Mouse (Mus musculus) heart, adult 8-10 months (tissue): Measurements from ENCODE around the gene Usp7. TPM values are rescaled to one million over a fixed set of nuclear protein-coding genes. Genes with fewer than 3 reads are reported as not detected.

ENCODE experiments used
- DNase-seq: peaks from one replicate; pipeline ENCODE4 v3.0.0; 2022; ENCODE audit warnings: low spot score
- total RNA-seq, 4 experiments: library from RNA; stranded (reverse); gene quantifications; 2 replicates each; pipeline ENCODE4 v1.2.4; 2022

Usp7 gene
- total RNA-seq, 4 experiments from 2014 or later, result 42.9 to 59.2 (median 48.1) TPM

DNA sequence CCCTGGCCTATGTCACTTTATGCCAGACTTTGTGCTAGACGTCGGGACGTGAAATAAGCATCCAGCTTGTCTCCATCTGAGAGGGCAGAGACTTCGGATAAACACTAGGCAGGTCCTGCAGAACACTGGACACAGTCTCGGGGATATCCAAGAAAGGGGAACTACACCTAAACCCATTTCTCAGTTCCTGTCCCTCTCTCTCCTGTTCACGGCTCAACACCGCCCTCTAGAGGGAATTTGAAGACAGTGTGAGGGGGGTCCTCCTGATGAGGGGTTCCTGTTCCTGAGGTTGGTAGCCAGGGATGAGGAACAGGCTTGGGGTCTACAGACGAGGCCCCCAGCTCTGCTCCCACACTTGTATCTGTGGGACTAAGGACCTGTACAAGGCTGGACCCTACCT, 117.9 kb downstream of the Usp7 start:
- peak; percentile 58 for DNase-seq

DNA sequence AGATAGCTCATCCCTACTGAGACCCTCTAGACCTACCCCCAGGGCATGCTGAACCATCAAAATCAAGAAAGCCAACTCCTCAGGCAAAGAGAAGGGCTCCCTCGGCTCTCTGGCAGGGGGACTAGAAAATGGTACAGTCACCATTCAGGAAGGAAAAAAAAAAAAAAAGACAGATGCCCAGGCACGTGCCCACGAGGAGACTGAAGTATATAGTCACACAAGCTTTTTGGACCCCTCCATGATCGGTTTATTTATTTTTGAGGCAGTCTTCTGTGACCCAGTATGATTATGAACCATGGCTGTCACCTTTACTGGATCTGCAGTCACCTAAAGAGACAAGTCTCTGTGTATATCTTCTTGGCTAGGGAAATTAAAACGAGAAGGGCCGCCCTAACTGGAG, 118.8 kb downstream of the Usp7 start:
- DNase-seq, result no peak

DNA sequence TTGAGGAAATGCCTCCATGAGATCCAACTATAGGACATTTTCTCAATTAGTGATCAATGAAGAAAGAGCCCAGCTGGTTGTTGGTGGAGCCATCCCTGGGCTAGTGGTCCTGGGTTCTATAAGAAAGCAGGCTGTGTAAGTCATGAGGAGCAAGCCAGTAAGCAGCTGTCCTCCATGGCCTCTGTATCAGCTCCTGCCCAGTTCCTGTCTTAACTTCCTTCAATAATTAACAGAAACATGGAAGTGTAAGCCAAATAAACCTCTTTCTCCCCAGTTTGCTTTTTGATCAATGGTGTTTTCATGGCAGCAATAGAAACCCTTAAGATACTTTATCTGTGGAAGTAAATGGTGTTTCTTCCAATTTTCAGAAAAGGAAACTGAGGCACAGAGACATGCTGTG, 119.3 kb downstream of the Usp7 start:
- no peak for DNase-seq

DNA sequence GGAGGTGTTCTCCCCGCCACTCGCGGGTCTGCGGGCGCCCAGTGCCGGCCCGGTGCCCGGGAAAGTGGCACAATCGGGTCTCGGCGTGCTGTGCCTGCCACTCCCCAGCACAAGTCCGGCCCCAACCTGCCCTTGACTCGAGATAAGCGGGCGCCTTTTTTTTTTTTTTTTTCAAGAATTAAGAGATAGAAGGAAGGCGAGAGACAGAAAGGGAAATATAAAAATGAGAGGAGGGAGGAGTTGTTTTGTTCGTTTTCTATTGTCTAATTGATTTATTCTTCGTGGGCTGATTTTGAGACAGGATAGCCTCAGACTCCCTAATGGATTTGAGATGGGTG, 119.8 kb downstream of the Usp7 start:
- no peak for DNase-seq

DNA sequence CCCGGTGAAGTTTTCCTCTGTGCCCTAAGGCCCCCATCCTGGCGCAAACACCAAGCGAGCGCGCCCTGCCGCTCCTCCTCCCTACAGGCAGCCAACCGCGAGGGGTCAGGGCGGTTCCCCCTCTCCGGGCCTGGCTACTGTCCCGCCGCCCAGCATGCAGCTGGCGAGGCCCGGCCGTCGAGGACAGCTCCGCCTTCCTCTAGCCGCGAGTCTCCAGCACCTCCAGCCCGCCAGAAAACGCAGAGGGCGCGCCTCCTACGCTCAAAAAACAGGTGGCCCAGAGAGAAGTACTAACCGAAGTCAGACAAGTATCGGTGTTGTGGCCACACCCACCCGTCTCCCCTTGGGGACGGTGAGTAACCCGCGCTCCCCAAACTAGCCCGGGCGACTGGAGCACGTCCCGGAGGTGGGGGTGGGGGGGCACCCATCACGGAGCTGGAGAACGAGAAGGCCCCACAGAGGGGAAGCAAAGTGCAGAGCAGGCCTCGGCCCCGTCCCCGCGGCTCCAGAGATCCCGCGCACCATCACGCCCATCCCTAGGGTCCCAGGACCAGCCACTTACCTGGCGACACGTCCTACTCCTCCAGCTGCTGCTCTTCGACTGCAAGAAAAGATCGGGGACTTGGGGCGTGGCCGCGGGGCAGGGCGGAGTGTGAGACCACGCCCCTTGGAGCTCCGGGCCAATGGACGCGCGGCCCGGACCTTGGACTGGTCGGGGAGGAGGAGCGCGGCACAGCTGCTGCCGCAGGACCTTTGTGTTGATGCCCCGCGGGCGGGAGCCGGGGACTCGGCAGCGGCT, 120.4 kb downstream of the Usp7 start, which contains the start of gene Carhsp1:
Gene Carhsp1 (minus strand): TSS at position 605 of the 799 bp plus-strand sequence.
- DNase-seq, result peak; percentile 93

DNA sequence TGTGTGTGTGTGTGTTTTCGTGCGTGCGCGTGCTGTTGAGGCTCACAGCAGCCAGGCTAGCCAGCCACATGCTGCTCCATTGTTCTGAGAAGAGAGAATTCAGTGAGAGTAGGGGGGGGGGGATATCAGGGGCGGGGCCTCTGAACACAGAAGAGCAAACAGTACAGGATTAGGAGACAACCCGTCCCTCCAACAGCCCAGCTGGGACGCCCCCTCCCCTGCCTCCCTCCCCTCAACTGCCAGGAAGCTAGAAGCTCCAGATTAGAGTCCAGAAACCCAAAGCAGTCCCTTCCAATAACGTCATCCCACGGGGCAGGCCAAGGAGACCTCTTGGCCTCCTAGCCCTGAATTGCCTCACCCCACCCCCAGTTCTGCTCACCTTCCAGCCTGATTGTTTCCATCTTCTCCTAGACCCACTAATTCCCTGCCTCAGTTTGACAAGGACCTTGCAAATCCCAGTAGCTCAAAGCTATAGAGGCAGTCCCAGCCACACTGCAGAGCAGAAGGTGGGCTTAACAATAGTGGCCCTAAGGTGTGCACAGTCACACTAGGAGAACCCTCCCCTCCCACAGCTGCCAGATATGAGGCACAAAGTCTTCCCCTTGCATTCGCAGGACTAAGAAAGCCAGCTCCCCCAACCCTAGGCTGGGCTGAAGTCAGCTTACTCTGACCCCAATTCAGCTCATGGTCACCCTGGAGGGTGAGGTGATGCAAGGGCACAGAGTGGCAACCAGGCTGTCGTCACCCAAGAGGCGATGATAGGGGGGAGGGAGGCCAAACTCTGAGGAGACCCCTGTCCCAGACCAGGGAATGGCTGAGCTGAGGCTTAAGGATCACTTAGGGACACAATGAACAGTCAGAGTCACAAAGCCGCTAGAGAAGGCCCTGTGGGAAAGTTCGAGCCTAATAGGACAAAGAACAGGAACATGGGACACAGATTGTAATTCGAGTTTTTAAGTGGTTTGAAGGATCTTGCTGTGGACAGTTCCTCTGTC, 121.8 kb downstream of the Usp7 start:
- DNase-seq, result no peak

DNA sequence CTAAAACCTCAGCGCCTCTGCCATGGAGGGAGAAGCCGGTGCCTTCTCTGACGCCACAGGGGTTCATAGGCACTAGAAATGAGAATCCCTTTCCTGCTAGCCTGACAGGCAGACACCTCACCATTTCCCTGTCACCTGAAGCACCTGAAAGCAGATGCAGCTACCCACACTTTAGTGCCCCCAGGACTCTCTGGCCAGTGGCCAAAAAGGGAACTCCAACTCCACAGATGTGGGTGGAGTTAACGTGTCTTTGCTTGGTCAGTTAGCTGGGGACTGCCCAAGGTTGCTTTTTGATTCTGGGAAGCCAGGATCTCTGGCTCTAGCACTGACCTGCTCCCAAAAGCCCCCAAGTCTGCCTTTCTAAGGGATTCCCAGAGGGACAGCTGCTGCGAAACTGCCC, 122.7 kb downstream of the Usp7 start:
- no peak for DNase-seq

DNA sequence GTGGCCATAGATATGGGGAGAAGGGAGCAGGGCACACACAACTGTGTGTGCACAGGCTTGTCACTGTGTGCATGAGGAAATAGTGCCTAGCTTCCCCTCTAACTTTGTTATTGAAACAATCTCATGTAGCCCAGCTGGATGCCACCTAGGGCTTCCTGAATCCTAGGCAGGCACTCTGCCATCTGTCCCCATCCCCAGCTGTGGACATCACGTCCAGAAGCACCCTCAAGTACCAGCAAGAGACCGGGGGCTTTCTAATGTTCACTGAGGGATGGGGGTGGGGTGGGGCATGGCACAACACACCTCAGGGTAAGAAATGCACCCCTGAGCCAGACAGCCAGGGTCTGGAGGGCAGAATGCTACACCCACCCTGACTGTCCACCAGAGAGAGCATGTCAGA, 123.7 kb downstream of the Usp7 start:
- no peak for DNase-seq

DNA sequence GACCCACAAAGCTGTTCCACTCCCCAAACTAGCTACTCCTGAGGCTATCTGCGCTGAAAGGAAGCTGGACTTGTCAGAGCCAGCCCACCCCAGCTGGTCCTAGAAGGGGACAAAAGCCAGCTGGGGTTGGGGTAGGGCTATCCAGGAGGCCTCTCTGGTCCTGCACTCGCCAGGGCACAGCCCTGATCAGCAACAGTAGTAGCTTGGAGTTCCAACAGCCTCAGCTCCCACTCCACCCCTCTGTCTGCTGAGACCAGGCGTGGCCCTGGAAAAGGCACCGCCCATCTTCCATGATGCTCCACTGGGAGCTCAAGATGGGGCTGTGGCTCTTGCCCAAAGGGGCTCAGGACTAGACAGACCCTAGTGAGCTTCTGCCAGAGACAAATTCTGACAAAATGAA, 124.3 kb downstream of the Usp7 start:
- no peak for DNase-seq

DNA sequence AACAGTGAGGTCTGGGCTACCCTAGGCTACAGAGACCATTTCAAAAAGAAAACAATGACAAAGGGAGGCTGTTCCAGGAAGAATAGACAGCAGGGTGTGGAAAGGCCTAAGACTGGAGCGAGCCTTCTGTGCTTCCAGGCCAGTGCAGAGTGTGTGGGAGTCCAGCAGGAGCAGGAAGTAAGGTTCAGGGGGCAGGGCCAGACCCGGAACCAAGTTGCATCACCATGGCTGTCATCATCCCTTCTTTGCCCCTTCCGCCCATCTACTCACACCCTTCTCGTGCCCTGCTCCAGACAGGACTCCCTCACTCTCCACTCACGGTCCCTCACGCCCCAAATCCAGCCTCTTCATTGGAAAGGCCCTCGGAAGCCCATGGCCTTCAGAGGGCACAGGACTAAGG, 124.8 kb downstream of the Usp7 start:
- no peak for DNase-seq

DNA sequence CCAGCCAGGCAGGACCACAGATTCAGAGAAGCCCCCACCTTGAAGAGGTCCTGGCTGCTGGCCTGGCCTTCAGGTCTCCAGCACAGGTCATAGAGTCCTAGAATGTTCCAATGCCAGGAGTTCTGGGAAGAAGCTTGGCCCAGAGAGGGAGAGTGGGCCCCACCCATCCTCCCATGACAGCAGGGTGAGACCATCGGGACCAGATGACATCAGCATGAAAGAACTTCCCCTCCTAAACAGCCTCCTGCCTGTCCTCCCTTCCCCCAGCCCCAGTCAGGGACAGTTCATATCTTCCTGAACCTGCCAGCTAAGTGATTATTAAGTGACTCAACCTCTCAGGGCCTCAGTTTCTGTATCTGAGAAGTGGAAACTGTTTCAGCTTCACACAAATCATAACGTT, 125.7 kb downstream of the Usp7 start:
- peak; percentile 80 for DNase-seq

DNA sequence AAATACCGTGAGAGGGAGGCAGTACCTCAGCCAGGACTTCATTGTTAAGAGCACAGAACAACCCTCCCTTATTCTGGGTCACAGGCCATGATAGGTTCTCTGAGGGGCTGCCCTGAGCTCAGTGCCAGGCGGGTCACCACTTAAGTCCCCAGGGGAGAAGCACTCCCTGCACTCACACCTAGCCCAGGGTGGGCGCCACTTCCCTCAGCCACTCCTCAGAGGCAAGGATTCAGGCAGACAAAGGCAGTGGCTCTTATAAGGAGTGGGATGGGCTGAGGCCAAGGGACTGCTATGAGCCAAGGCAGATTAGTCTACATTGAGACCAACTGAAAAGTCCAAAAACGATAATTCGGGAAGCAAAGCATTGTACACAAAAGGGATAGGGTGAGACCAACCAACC, 126.7 kb downstream of the Usp7 start:
- DNase-seq, result no peak

DNA sequence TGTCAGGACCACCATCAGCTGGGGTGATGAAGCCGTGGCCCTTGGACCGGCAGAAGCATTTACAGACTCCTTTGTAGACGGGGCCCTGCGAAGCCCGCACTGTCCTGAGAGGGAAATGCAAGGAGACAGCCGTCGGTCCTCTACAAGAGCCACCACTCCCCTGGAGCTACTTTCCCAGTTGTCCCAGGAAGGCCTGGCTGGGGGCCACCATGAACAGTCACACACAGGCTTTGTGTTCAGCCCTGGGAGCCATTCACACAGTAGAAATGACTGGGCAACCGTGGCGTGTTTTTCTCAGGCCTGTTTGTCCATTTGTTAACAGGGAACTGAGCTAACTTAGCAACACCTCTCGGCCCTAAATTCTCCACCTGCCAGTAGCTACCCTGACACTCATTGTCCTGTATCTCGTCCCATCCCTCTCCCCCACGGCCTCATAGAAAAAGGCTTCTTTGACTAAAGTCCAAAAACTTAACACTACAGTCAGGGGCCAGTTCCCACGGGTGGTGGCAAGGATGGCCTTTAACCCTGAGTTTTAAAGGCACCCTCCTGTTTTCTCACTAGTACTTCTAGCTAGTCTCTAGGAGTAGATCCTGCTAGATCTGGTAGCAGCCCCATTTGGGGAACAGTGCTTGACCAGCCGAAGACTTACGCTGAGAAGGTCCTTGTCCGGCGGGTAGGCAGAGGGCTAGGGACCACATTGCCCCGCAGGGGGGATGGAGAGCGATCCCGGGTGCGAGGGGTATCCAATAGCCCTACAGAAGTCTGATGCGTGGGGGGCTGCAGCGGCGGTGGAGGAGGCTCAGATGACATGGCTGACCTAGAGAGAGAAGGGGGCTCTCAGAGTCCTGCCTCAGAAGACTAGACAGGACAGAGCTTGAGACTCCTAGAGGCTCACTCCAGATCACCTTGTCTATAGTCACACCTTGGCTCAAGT, 128.2 kb downstream of the Usp7 start:
- DNase-seq, result no peak

DNA sequence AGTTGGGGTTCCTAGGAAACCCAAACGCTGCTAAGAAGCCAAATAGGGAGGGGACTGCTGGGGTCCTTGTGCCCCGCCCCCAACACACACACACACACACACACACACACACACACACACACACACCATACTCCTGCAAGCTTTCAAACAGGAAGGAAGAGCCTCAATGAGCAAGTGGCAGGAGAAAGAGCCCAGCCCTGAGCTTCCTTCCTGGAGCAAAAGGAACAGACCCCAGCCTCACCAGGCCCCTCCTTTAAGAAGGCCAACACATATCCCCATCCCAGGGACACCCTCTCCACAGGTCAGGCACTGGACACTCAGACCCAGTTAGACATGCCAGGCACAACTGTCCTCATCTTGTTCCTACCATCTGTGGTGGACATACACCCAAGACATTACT, 129.1 kb downstream of the Usp7 start:
- DNase-seq, result no peak

DNA sequence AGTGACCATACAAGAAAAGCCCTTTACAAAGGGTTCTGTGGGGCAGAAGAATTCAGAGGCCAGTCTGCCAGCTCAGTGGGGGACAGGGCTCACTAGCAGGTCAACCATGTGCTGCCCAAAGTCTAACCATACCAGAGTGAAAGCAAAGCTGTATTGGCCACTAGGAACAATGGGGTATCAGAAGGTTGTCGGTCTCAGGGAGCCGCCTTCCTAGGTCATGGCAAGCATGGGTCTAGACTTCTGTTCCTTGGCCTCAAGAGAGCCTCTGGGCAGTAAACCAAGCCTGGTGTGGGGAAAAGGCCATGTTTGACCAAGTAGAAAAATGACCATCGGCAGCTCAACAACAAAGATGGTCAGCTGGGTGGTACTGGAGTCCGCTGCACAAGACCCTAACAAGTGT, 133.3 kb downstream of the Usp7 start:
- no peak for DNase-seq

DNA sequence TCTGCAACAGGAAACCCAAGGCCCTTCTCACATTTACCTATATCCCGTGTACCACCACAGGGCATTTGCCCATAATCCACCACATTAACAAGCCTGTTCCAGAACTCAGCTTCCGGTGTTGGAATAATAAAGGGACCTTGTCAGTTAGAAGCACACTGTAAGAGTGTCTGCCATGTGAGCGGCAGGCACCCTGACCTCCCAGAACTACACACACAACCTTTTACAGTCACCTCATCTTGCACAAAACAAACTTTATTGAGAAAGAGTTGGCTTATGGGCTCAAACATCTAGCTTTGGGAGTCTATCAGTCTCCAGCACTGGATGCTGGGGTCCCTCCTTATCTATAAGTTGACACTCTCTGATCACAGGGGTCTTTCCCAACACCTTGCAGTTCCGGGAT, 133.8 kb downstream of the Usp7 start:
- no peak for DNase-seq

DNA sequence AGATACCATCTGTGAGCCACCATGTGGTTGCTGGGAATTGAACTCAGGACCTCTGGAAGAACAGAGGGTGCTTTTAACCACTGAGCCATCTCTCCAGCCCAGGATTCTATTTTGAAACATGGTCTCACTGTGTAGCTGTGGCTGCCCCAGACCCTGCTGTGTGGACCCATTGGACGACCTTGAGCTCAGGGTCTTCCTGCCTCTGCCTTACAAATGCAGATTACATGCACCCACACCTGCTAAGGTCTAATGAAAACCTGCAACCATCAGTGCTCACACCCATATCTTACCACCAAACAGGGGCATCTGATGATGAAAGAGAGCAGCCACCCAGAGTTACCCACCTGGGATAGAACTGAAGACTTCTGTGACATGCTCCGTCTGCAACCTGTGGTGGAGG, 135.9 kb downstream of the Usp7 start:
- no peak for DNase-seq

DNA sequence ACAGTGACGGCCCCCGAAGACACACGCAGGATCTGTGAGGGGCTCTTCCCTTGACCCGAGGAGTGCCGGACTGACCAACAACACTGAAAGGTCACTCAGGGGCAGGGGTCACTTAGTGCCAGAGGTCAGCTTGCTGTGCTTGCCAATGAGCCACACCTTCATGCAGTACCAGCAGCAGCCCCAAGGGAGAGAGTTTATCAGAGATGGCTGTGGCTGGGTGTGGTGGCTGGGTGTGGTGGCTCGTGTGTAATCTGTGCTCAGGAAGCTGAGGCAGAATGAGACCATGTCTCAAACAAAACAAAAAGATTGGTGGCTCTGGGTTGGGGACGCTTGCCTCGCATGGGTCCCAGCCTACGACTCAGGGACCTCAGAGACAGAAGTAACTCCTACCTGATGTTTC, 136.5 kb downstream of the Usp7 start:
- DNase-seq, result no peak

DNA sequence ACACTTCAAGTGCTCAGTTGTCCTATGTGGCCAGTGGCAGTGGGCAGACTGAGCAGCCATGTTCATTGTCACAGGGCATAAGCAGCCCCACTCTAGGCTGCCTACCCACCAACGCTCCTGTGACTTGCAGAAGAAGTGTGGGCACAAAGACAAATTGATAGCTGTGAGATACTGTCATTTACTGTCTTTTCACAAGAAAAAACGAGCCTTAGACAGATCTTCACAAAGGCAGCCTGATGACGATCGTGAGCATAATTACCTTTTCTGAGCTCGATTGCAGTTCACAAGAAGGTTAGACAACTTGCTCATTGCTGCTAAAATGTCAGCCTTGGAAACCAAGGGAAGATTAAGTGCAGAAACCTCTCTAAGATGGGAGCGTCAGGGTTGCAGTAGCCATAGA, 137.0 kb downstream of the Usp7 start:
- no peak for DNase-seq

DNA sequence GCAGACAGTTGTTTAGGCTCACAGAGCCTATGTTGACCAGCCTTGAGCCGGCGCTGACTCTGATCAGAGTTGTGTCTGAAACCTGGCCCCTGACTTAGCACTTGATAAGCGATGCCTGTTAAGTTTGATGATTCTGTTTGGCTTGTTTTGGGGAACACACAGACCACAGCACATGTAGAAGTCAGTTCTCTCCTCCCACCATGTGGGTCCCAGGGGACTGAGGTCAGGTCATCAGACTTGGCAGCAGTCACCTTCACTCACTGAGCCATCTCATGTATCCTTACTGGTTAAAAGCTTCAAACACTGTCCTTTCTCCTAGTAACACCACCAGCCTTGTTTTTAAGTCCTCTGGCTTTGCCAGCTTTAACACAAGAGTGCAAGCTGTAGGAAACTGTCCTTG, 142.1 kb downstream of the Usp7 start:
- DNase-seq, result no peak

DNA sequence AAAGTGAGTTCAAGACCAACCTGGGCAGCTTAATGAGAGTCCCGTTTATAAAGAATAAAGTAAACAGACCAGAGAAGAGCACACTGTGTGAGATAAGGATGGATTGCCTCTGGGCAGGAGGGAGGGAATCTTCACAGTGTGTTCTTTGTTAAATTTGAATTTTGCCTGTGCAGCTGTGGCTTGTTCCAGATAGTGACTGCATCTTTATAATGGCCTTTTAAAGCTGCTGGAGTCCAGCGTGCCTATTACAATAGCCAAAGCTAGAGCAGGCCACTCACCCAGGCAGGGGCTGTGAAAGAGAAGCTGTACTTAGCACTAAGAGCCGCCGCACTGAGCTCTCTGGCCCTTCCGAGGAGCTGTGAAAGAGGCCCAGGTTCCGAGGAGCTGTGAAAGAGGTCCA, 146.6 kb downstream of the Usp7 start:
- DNase-seq, result no peak

DNA sequence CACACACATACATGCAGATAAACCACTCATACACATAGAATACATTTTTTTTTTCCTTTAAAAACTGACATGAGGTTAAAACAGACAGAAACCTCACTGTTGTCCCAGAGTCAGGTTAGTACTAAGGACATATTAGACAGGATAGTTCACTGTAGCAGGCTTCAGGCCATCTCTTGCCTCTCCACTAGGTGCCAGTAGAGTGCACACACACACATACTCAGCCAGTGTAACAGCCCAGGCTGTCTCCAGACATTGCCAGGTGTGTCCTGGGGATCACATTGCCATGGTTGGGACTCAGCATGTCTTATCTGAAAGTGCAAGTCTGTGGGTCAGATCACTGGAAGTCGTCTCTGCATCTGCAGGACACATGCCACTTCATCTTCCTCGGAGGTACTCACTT, 148.3 kb downstream of the Usp7 start:
- no peak for DNase-seq
